24 mouse cellular contexts compared by ENCODE assay signal in genomic region chr16:13972051-13972450, GRCm38 (mm10). TPM values are rescaled to one million over a fixed set of nuclear protein-coding genes. Genes with fewer than 3 reads are reported as not detected.
"Had no signal": no experiment of that assay in that cellular context is flagged by ENCODE, and none has a peak within 500 bp of the region (broad histone marks: within the 10 kb centered on the region; RNA-seq: fewer than 3 reads in every experiment).

No protein-coding gene starts in this region.

- H3K4me1 ChIP-seq: midbrain, embryonic 10.5 days; midbrain, embryonic 12.5 days; neural tube, embryonic 13.5 days; neural tube, embryonic 15.5 days; stomach, embryonic 15.5 days had no signal

- DNase-seq: lung, adult 18-20 months; lung, embryonic 14.5 days; lung, postnatal 10 days; lung, postnatal 4 days; midbrain, embryonic 14.5 days; retina, postnatal 1 day; right cerebral cortex, adult 18-20 months; right cerebral cortex, postnatal 14 days; thymus, adult 2 months; thymus, postnatal 25 days; thymus, postnatal 4 days had no signal

- H3K36me3 ChIP-seq: midbrain, embryonic 10.5 days; midbrain, embryonic 12.5 days; neural tube, embryonic 13.5 days; neural tube, embryonic 15.5 days; stomach, embryonic 15.5 days had no signal

- H3K9ac ChIP-seq: lung, embryonic 14.5 days; midbrain, embryonic 12.5 days; neural tube, embryonic 13.5 days; neural tube, embryonic 15.5 days; stomach, embryonic 15.5 days had no signal

- H3K9me3 ChIP-seq: midbrain, embryonic 10.5 days; midbrain, embryonic 12.5 days; neural tube, embryonic 13.5 days; neural tube, embryonic 15.5 days; stomach, embryonic 15.5 days had no signal

- H3K27ac ChIP-seq: midbrain, embryonic 10.5 days; midbrain, embryonic 12.5 days; neural tube, embryonic 13.5 days; neural tube, embryonic 15.5 days; stomach, embryonic 15.5 days; stomach, postnatal 0 days had no signal

- H3K4me2 ChIP-seq: lung, embryonic 14.5 days; midbrain, embryonic 12.5 days; neural tube, embryonic 13.5 days; neural tube, embryonic 15.5 days; stomach, embryonic 15.5 days had no signal

- H3K27me3 ChIP-seq: midbrain, embryonic 12.5 days; neural tube, embryonic 13.5 days; neural tube, embryonic 15.5 days; stomach, embryonic 15.5 days had no signal

- H3K4me3 ChIP-seq: midbrain, embryonic 10.5 days; midbrain, embryonic 12.5 days; myocyte; neural tube, embryonic 13.5 days; neural tube, embryonic 15.5 days; stomach, embryonic 15.5 days had no signal

RNA-seq across cellular contexts. Expression of gene 2900011O08Rik, which starts 14.4 kb away (rescaled TPM):
- total RNA-seq: megakaryocyte, adult 5-6 weeks; megakaryocyte-erythroid progenitor cell, adult 5-6 weeks had no signal
- polyA plus RNA-seq: spleen, adult 2 months had no signal

RNA-seq across cellular contexts. Expression of gene Ifitm7, which starts 14.6 kb away (rescaled TPM):
- total RNA-seq: megakaryocyte-erythroid progenitor cell, adult 5-6 weeks had no signal
- polyA plus RNA-seq: lung, embryonic 14.5 days; lung, embryonic 16.5 days; myocyte; neural tube, embryonic 11.5 days; stomach, embryonic 15.5 days; stomach, postnatal 0 days; thymus, adult 2 months; urinary bladder, adult 2 months had no signal
